Comparison of ENCODE assay signal across 16 mouse cellular contexts in the genomic region with DNA sequence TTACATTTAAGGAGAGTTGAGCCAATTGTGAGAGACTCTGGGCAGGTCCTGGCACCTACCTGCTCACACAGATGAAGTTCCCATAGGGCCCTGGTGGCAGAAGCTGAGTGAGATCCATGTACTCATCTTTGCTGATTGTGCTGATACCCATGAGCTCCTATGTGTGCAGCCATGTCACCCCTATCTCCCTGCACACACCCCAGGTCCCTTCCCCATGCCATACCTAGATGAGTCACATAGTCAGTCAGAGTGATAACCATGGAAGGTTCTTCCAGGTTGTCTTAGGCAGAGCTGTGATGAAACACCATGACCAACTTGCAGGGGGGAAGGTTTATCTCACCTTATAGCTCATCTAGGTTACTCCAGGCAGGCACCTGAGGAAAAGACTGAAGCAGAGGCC.
A peak's percentile ranks its signal among the peaks of the same experiment; 100 is the strongest.
DNase-seq lines count a peak whose midpoint lies in the region; ATAC-seq and TF ChIP-seq lines count a peak whose summit lies in the region.
"Had no signal": no experiment of that assay in that cellular context is flagged by ENCODE, and none has a peak within 500 bp of the region (broad histone marks: within the 10 kb centered on the region; RNA-seq: fewer than 3 reads in every experiment).

No protein-coding gene starts in this region.

- TF ChIP-seq EP300 in liver, embryonic 14.5 days (IDR thresholded peaks at IDR 0.05; ENCODE audit: low read depth), result peak; percentile 36

- H3K4me3 ChIP-seq in heart, embryonic 13.5 days, result no peak overlapping the region
- no peak overlapping the region for H3K4me3 ChIP-seq in heart, embryonic 12.5 days
- H3K4me3 ChIP-seq in midbrain, embryonic 12.5 days, result no peak overlapping the region
- H3K4me3 ChIP-seq in midbrain, postnatal 0 days (ENCODE audit: low read depth, low read length), result no peak overlapping the region
- H3K4me3 ChIP-seq in liver, embryonic 14.5 days (ENCODE audit: insufficient read depth in 1 of 2, low read depth in 2 of 2, low read length in 2 of 2), result no peak overlapping the region
- H3K4me3 ChIP-seq: heart, embryonic 10.5 days; limb, embryonic 12.5 days; lung, embryonic 15.5 days had no signal

- no peak for DNase-seq in midbrain, postnatal 0 days (ENCODE audit: low spot score)
- DNase-seq in liver, embryonic 14.5 days (ENCODE audit: low read depth in 3 of 3, low spot score in 3 of 3), result peak; percentile 16 to 46 (median 40)
- DNase-seq in urinary bladder, postnatal 25 days (ENCODE audit: low spot score), result no peak
- no peak for DNase-seq in neural tube, embryonic 10.5 days (ENCODE audit: extremely low spot score, low spot score)
- DNase-seq: adrenal gland, adult 8-10 months; cerebellum, adult 18-20 months; gastrocnemius, postnatal 25 days; kidney, postnatal 10 days; right cerebral cortex, postnatal 25 days had no signal

- H3K4me2 ChIP-seq in heart, embryonic 13.5 days, result no peak overlapping the region
- H3K4me2 ChIP-seq in heart, embryonic 12.5 days, result no peak overlapping the region
- no peak overlapping the region for H3K4me2 ChIP-seq in midbrain, embryonic 12.5 days (replicated peaks)
- no peak overlapping the region for H3K4me2 ChIP-seq in midbrain, postnatal 0 days (ENCODE audit: low read depth, low read length, poor library complexity, severe bottlenecking)
- peak overlapping the region; percentile 82 for H3K4me2 ChIP-seq in liver, embryonic 14.5 days (ENCODE audit: low read depth)
- H3K4me2 ChIP-seq: limb, embryonic 12.5 days; lung, embryonic 15.5 days had no signal

- ATAC-seq in heart, embryonic 13.5 days (ENCODE audit: extremely low read depth, insufficient number of reproducible peaks, low FRiP score, low TSS enrichment), result peak; percentile 61
- ATAC-seq in heart, embryonic 12.5 days (ENCODE audit: insufficient number of reproducible peaks, low FRiP score), result no peak
- no peak for ATAC-seq in midbrain, embryonic 12.5 days (ENCODE audit: low FRiP score, low read depth)
- no peak for ATAC-seq in midbrain, postnatal 0 days (ENCODE audit: low FRiP score)
- ATAC-seq in erythroblast, adult 5-6 weeks (replicated peaks; ENCODE audit: low FRiP score, poor library complexity, severe bottlenecking), result peak; percentile 53
- ATAC-seq in liver, embryonic 14.5 days (ENCODE audit: insufficient read depth), result peak; percentile 73

- H3K9me3 ChIP-seq in heart, embryonic 13.5 days, result no peaks in the 10 kb centered on the region
- no peaks in the 10 kb centered on the region for H3K9me3 ChIP-seq in heart, embryonic 12.5 days (replicated peaks)
- no peaks in the 10 kb centered on the region for H3K9me3 ChIP-seq in midbrain, embryonic 12.5 days
- H3K9me3 ChIP-seq in midbrain, postnatal 0 days (ENCODE audit: low read length), result no peaks in the 10 kb centered on the region
- H3K9me3 ChIP-seq in liver, embryonic 14.5 days (ENCODE audit: control insufficient read depth, low read length), result no peaks in the 10 kb centered on the region; the same call in 1 of the 2 replicates
- H3K9me3 ChIP-seq: heart, embryonic 10.5 days; limb, embryonic 12.5 days; lung, embryonic 15.5 days had no signal

- no peak overlapping the region for H3K9ac ChIP-seq in heart, embryonic 13.5 days
- no peak overlapping the region for H3K9ac ChIP-seq in heart, embryonic 12.5 days
- no peak overlapping the region for H3K9ac ChIP-seq in midbrain, embryonic 12.5 days (replicated peaks)
- H3K9ac ChIP-seq in midbrain, postnatal 0 days (replicated peaks; ENCODE audit: low read length, poor library complexity, severe bottlenecking), result no peak overlapping the region
- H3K9ac ChIP-seq in liver, embryonic 14.5 days (replicated peaks), result peak overlapping the region; percentile 52
- H3K9ac ChIP-seq: limb, embryonic 12.5 days; lung, embryonic 15.5 days had no signal

- no peak for TF ChIP-seq CTCF in midbrain, postnatal 0 days (IDR thresholded peaks at IDR 0.05)
- TF ChIP-seq CTCF in liver, embryonic 14.5 days (IDR thresholded peaks at IDR 0.05; ENCODE audit: low read depth), result peak; percentile 27; the same call in 1 of the 2 replicates

- H3K36me3 ChIP-seq in heart, embryonic 13.5 days, result no peaks in the 10 kb centered on the region
- no peaks in the 10 kb centered on the region for H3K36me3 ChIP-seq in heart, embryonic 12.5 days
- no peaks in the 10 kb centered on the region for H3K36me3 ChIP-seq in midbrain, embryonic 12.5 days
- peaks cover 17% of the 10 kb centered on the region for H3K36me3 ChIP-seq in midbrain, postnatal 0 days (ENCODE audit: insufficient read depth, low read length)
- no peaks in the 10 kb centered on the region for H3K36me3 ChIP-seq in liver, embryonic 14.5 days (replicated peaks; ENCODE audit: control insufficient read depth, insufficient read depth, low read depth)
- H3K36me3 ChIP-seq: heart, embryonic 10.5 days; limb, embryonic 12.5 days; lung, embryonic 15.5 days had no signal

- H3K4me1 ChIP-seq in heart, embryonic 13.5 days, result peaks cover 30% of the 10 kb centered on the region
- peaks cover 19% of the 10 kb centered on the region for H3K4me1 ChIP-seq in heart, embryonic 12.5 days (replicated peaks)
- peaks cover 23% of the 10 kb centered on the region; the same call in 1 of the 2 replicates for H3K4me1 ChIP-seq in midbrain, embryonic 12.5 days
- no peaks in the 10 kb centered on the region for H3K4me1 ChIP-seq in midbrain, postnatal 0 days (ENCODE audit: insufficient read depth, low read length)
- H3K4me1 ChIP-seq in liver, embryonic 14.5 days (replicated peaks; ENCODE audit: control insufficient read depth in 2 of 2, insufficient read depth in 2 of 2, low read length in 1 of 2), result peaks cover 38 to 44% of the 10 kb centered on the region in 2 experiments

- H3K27me3 ChIP-seq in heart, embryonic 13.5 days (replicated peaks), result no peaks in the 10 kb centered on the region; the same call in 1 of the 2 replicates
- H3K27me3 ChIP-seq in heart, embryonic 12.5 days (replicated peaks), result no peaks in the 10 kb centered on the region
- H3K27me3 ChIP-seq in midbrain, embryonic 12.5 days, result no peaks in the 10 kb centered on the region
- no peaks in the 10 kb centered on the region for H3K27me3 ChIP-seq in midbrain, postnatal 0 days (ENCODE audit: insufficient read depth, low read length)
- H3K27me3 ChIP-seq in liver, embryonic 14.5 days (ENCODE audit: control insufficient read depth, insufficient read depth, low read length), result no peaks in the 10 kb centered on the region
- H3K27me3 ChIP-seq: limb, embryonic 12.5 days; lung, embryonic 15.5 days had no signal

- H3K27ac ChIP-seq in heart, embryonic 13.5 days (replicated peaks), result no peak overlapping the region
- no peak overlapping the region for H3K27ac ChIP-seq in heart, embryonic 12.5 days (ENCODE audit: poor library complexity, severe bottlenecking)
- H3K27ac ChIP-seq in midbrain, embryonic 12.5 days (replicated peaks), result 0 out of 2 replicates have a peak overlapping the region, but pooled peaks have one; percentile 21
- H3K27ac ChIP-seq in midbrain, postnatal 0 days (ENCODE audit: low read depth, low read length), result no peak overlapping the region
- peak overlapping the region; percentile 90 for H3K27ac ChIP-seq in liver, embryonic 14.5 days
- H3K27ac ChIP-seq: heart, embryonic 10.5 days; limb, embryonic 12.5 days; lung, embryonic 15.5 days had no signal

Comparison
In these comparisons a context has a peak if more than half of its experiments do, and no peak if none do; other contexts are left out.
1. ATAC-seq: peak in heart, embryonic 13.5 days (single experiment), erythroblast, adult 5-6 weeks (single experiment) and liver, embryonic 14.5 days (single experiment); none in heart, embryonic 12.5 days (single experiment), midbrain, embryonic 12.5 days (single experiment) and midbrain, postnatal 0 days (single experiment).
2. H3K27ac ChIP-seq: peak in midbrain, embryonic 12.5 days (single experiment) and liver, embryonic 14.5 days (single experiment); none in heart, embryonic 13.5 days (single experiment), heart, embryonic 12.5 days (single experiment) and midbrain, postnatal 0 days (single experiment).
3. DNase-seq: peak in liver, embryonic 14.5 days (3 of 3); none in midbrain, postnatal 0 days (single experiment), urinary bladder, postnatal 25 days (single experiment) and neural tube, embryonic 10.5 days (single experiment).